Mouse (Mus musculus) cortical plate, adult 2 months (tissue): ENCODE measurements around the gene Gm7168. TPM values are rescaled to one million over a fixed set of nuclear protein-coding genes. Genes with fewer than 3 reads are reported as not detected.
"Not testable (repeated sequence)": the region's sequence is repeated elsewhere in the genome, so short reads cannot be mapped to it uniquely, and the experiment has no call there.

Source experiments
- H3K27ac ChIP-seq: fragments of 200-500 bp; 2 replicates; pipeline ENCODE4 v1.5.1; 2012; ENCODE audit warnings: low read length, control low read depth, inconsistent platforms; ENCODE audit not compliant: insufficient read depth
- H3K4me1 ChIP-seq: fragments of 200-500 bp; 2 replicates; pipeline ENCODE4 v1.6.1; 2011; ENCODE audit warnings: low read length; ENCODE audit not compliant: control insufficient read depth, insufficient read depth
- H3K4me3 ChIP-seq: fragments of 200-500 bp; 2 replicates; pipeline ENCODE4 v1.5.1; 2011; ENCODE audit warnings: mild to moderate bottlenecking, low read length, control low read depth; ENCODE audit not compliant: insufficient read depth
- CTCF ChIP-seq: fragments of 200-500 bp; IDR thresholded peaks from 2 replicates; pipeline ENCODE4 v1.5.1; 2011; ENCODE audit warnings: mild to moderate bottlenecking, control low read depth, low read length; ENCODE audit not compliant: insufficient read depth; ENCODE audit errors: extremely low read depth
- POLR2A ChIP-seq: fragments of 200-500 bp; IDR thresholded peaks from 2 replicates; pipeline ENCODE4 v1.6.1; 2011; ENCODE audit warnings: mild to moderate bottlenecking, low read length, control low read depth; ENCODE audit not compliant: insufficient read depth; ENCODE audit errors: extremely low read depth
- polyA plus RNA-seq: library from polyadenylated mRNA; depleted of rRNA; stranded (reverse); fragments of >200 nt; gene quantifications from 2 replicates; pipeline ENCODE4 v1.2.3, GENCODE M21; 2012; rRNA removed

The Gm7168 gene
- polyA plus RNA-seq = not detected in 2 replicates

DNA sequence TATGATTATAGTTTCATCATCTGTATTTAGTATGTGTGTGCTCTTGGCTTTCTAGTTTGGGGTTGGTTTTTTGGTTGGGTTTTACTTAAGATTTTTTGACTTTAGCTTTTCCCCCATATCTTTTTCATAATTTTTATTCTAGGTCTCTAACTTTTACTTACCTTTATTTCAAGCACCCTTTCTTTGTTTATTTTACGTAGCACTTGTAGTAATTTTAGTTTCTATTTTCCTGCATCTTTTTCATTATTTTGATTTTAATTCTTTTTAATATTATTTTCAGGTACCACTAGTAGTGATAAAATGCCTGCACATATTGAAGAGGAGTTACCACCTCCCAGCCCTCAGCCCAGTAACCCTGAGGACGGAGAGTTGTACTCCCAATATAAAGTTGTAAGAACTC lies at the start of gene Gm7168:
Gm7168 (plus strand) TSS at position 301 of the 400 bp plus-strand sequence.
- H3K4me1 ChIP-seq, H3K4me3 ChIP-seq, H3K27ac ChIP-seq: not testable (repeated sequence)

DNA sequence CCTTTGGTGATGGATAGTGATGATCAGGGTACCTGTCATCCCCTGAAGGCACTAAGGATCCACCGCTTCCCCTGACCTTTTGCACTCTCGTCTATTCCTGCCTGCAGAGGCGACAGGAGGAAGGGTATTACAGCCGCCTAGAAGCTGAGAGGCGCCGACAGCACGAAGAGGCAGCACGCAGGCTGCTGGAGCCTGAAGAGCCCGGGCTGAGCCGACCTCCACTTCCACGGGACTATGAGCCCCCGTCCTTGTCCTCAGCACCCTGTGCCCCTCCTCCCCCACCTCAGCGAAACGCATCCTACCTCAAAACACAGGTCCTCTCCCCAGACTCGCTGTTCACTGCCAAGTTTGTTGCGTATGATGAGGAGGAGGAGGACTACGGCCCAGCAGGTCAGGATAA lies 49.3 kb upstream of the Gm7168 start:
- Histone ChIP-seq H3K27ac (no peak overlapping the region), H3K4me1 (peaks cover 2% of the 10 kb centered on the region; the same call in 1 of the 2 replicates), H3K4me3 (no peak overlapping the region)
- no peak for TF ChIP-seq POLR2A
- TF ChIP-seq CTCF = no peak

GRCm38 (mm10) chr17:13899241-13899640 lies 48.9 kb upstream of the Gm7168 start:
- Histone ChIP-seq H3K27ac (no peak overlapping the region), H3K4me3 (no peak overlapping the region)
- TF ChIP-seq CTCF (no peak), POLR2A (no peak)

GRCm38 (mm10) chr17:13903793-13904192 lies 44.4 kb upstream of the Gm7168 start:
- Histone ChIP-seq H3K4me1 (no peaks in the 10 kb centered on the region), H3K4me3 (no peak overlapping the region), H3K27ac (no peak overlapping the region)
- TF ChIP-seq POLR2A (no peak), CTCF (no peak)

More at GRCm38 (mm10) chr17:13899241-13899640, 48.9 kb upstream of the Gm7168 start:
- H3K4me1 ChIP-seq = no peaks in the 10 kb centered on the region

- TF ChIP-seq POLR2A (no peak), CTCF (no peak)
- Histone ChIP-seq H3K27ac (no peak overlapping the region), H3K4me1 (no peaks in the 10 kb centered on the region)
Observed at GRCm38 (mm10) chr17:13907082-13907481, 41.1 kb upstream of the Gm7168 start.

GRCm38 (mm10) chr17:13907681-13908080 lies 40.5 kb upstream of the Gm7168 start:
- Histone ChIP-seq H3K4me1 (no peaks in the 10 kb centered on the region), H3K4me3 (no peak overlapping the region), H3K27ac (no peak overlapping the region)
- TF ChIP-seq CTCF = no peak
- TF ChIP-seq POLR2A = no peak

More at GRCm38 (mm10) chr17:13907082-13907481, 41.1 kb upstream of the Gm7168 start:
- H3K4me3 ChIP-seq = no peak overlapping the region

DNA sequence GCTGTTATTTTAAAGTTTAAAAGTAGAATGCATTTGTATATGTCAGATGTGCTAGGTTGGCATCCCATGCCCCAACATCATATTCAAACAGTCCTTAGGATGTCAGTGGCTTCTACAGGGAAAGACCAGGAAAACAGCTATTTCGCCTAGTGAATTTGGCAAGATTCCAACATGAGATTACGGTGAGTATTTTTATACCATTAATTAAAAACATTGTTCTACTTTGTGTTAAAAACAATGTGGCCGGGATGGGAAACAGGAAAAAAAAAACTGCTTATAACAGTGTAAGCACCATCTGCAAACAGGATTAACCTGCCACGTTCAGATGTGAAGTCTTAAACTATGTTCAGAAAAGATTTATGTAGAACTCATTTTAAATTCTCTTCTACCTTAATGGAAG lies 34.2 kb upstream of the Gm7168 start:
- no peak overlapping the region for H3K4me3 ChIP-seq
- TF ChIP-seq POLR2A (no peak), CTCF (no peak)

GRCm38 (mm10) chr17:13914531-13914930 lies 33.6 kb upstream of the Gm7168 start:
- H3K4me3 ChIP-seq = no peak overlapping the region
- no peak overlapping the region for H3K27ac ChIP-seq
- TF ChIP-seq POLR2A = no peak
- TF ChIP-seq CTCF = no peak

More for the DNA sequence above, 34.2 kb upstream of the Gm7168 start:
- H3K27ac ChIP-seq = no peak overlapping the region
- H3K4me1 ChIP-seq = no peaks in the 10 kb centered on the region; the same call in 1 of the 2 replicates

GRCm38 (mm10) chr17:13920771-13921170 lies 27.4 kb upstream of the Gm7168 start:
- TF ChIP-seq POLR2A (no peak), CTCF (no peak)
- H3K4me1 ChIP-seq = peaks cover 2% of the 10 kb centered on the region; the same call in 1 of the 2 replicates
- H3K4me3 ChIP-seq = no peak overlapping the region
- H3K27ac ChIP-seq = no peak overlapping the region

More at GRCm38 (mm10) chr17:13914531-13914930, 33.6 kb upstream of the Gm7168 start:
- H3K4me1 ChIP-seq = no peaks in the 10 kb centered on the region; the same call in 1 of the 2 replicates

GRCm38 (mm10) chr17:13923418-13923817 lies 24.8 kb upstream of the Gm7168 start:
- Histone ChIP-seq H3K4me3 (no peak overlapping the region), H3K4me1 (peaks cover 2% of the 10 kb centered on the region; the same call in 1 of the 2 replicates), H3K27ac (no peak overlapping the region)
- no peak for TF ChIP-seq POLR2A
- no peak for TF ChIP-seq CTCF

DNA sequence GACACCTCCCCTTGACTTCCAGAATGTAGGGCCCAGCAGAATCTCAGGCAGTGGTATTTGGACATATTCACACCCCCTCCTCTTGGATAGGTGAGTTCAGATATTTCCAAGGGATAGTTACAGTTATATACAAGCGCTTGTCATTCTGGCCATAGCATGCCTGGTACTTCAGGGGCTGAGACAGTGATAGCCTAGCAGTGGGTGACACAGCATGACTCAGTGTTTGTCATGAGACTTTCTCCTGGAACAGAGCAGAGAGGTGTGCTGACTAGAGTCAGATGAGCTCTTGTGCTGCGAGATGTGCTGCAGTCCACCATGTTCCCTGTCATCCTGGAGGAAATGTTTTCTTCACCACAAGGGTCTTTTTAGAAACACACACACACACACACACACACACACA lies 23.6 kb upstream of the Gm7168 start:
- Histone ChIP-seq H3K27ac (no peak overlapping the region), H3K4me1 (peaks cover 2% of the 10 kb centered on the region; the same call in 1 of the 2 replicates), H3K4me3 (no peak overlapping the region)
- TF ChIP-seq CTCF = no peak
- no peak for TF ChIP-seq POLR2A
